Mouse (Mus musculus) heart, adult 2 months (tissue): Measurements from ENCODE around the gene Fxyd6. TPM values are rescaled to one million over a fixed set of nuclear protein-coding genes. Genes with fewer than 3 reads are reported as not detected.

Experiments used
- DNase-seq, 2 experiments: peaks; one replicate each; pipeline ENCODE4 v3.0.0; 2021
- H3K27ac ChIP-seq: fragments of 200-600 bp; 2 replicates; pipeline ENCODE4 v1.8.1; 2022
- H3K27me3 ChIP-seq: fragments of 200-500 bp; 2 replicates; pipeline ENCODE4 v1.6.1; 2012; ENCODE audit warnings: mild to moderate bottlenecking, low read length, inconsistent platforms, mixed read lengths; ENCODE audit not compliant: control insufficient read depth, insufficient read depth
- H3K36me3 ChIP-seq: fragments of 200-500 bp; 2 replicates; pipeline ENCODE4 v1.6.1; 2012; ENCODE audit warnings: low read length, inconsistent platforms; ENCODE audit not compliant: control insufficient read depth, insufficient read depth
- H3K4me1 ChIP-seq: fragments of 200-500 bp; 2 replicates; pipeline ENCODE4 v1.6.1; 2011; ENCODE audit warnings: low read length; ENCODE audit not compliant: control insufficient read depth, insufficient read depth
- H3K4me3 ChIP-seq: fragments of 200-600 bp; 2 replicates; pipeline ENCODE4 v1.8.1; 2022
- H3K79me2 ChIP-seq: fragments of 200-500 bp; replicated peaks from 2 replicates; pipeline ENCODE4 v1.6.1; 2012; ENCODE audit warnings: mild to moderate bottlenecking, inconsistent platforms, low read length, moderate library complexity, mixed read lengths; ENCODE audit not compliant: control insufficient read depth, insufficient read depth
- H3K9ac ChIP-seq: fragments of 200-500 bp; 2 replicates; pipeline ENCODE4 v1.6.1; 2012; ENCODE audit warnings: low read depth, mild to moderate bottlenecking, control low read depth, inconsistent platforms, low read length, mixed read lengths
- CTCF ChIP-seq: fragments of 200-600 bp; IDR thresholded peaks from 2 replicates; pipeline ENCODE4 v1.8.1; 2022; ENCODE audit warnings: antibody characterized with exemption, mild to moderate bottlenecking, moderate library complexity
- EP300 ChIP-seq: fragments of 200-500 bp; IDR thresholded peaks from 2 replicates; pipeline ENCODE4 v1.6.1; 2011; ENCODE audit warnings: low read depth, low read length, control low read depth; ENCODE audit not compliant: insufficient read depth
- POLR2A ChIP-seq: fragments of 200-500 bp; IDR thresholded peaks from 2 replicates; pipeline ENCODE4 v1.6.1; 2011; ENCODE audit warnings: mild to moderate bottlenecking, low read depth, low read length, control low read depth; ENCODE audit not compliant: insufficient read depth
- WGBS: fragments of 180-500 bp; shearing (Covaris S2); methylation state at CpG from one replicate; pipeline ENCODE4 v1.1.7; 2018; 5-methylcytosine and 5-hydroxymethylcytosine counted together
- intact Hi-C: fragments of 180-260 bp; cut with DNase I; formaldehyde crosslinking; loops from one replicate; pipeline ENCODE4 v1.15.1; 2025
- polyA plus RNA-seq: library from polyadenylated mRNA; depleted of rRNA; stranded (reverse); fragments of >200 nt; gene quantifications from 2 replicates; pipeline ENCODE4 v1.2.3, GENCODE M21; 2012
- total RNA-seq, 2 experiments: library from RNA; stranded (reverse); gene quantifications; 2 replicates each; pipeline ENCODE4 v1.2.3; 2021

Gene Fxyd6
- total and polyA plus RNA-seq, 3 experiments, result 13.8 to 40.8 (median 14.2) TPM

DNA sequence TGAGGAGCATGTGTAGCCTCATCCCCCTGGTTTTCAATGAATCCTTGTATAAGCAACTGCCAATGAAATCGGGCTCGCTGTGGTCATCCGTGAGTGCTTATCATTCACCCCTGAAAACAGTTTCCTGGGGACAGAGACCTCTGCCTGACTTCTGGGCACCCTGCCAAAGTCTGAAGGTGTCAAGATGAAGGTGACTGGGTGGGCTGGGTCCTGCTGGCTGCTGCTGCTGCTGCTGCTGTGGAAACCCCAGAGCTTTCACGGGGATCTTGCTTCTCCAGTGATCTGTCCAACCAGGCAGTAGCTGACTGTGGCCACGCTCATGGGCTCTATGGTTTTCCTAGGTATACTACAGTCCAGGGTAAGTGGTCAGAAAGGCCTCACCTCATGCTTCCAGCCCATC, 40.2 kb downstream of the Fxyd6 start:
- Histone ChIP-seq H3K79me2 (no peaks in the 10 kb centered on the region), H3K27ac (no peak overlapping the region), H3K27me3 (no peaks in the 10 kb centered on the region), H3K9ac (no peak overlapping the region), H3K4me3 (no peak overlapping the region), H3K36me3 (no peaks in the 10 kb centered on the region), H3K4me1 (no peaks in the 10 kb centered on the region)
- intact Hi-C loops, result no loop called here
- TF ChIP-seq EP300 (no peak), POLR2A (no peak), CTCF (no peak)
- WGBS, result 69% methylated on average over 5 of the region's 5 CpGs
- DNase-seq, result no peak

DNA sequence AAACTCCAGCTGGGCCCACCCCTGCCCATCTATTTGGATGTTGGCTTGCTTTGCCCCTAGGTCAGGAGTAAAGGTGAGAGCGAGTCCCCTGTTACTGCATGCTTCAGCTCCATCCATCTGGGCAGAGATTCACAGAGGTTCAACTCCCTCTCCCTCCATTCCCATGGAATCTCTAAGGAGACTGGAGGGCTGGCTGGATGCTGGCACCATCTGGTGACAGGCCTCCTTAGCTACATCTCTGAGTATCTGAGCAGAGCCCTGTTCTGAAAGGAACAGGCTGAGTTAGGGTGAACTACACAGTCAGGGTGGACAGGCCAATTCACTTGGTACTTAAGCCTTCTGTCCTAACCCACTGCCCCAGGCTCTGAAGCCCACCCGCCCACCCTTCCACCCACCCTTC, 40.6 kb downstream of the Fxyd6 start:
- WGBS, result 90% methylated on average over 2 of the region's 2 CpGs
- no peaks in the 10 kb centered on the region for H3K79me2 ChIP-seq
- no peak overlapping the region for H3K4me3 ChIP-seq
- no peaks in the 10 kb centered on the region for H3K27me3 ChIP-seq
- H3K36me3 ChIP-seq, result no peaks in the 10 kb centered on the region
- no peak for DNase-seq
- no peak overlapping the region for H3K9ac ChIP-seq
- TF ChIP-seq POLR2A (no peak), EP300 (no peak), CTCF (no peak)
- intact Hi-C loops, result no loop called here
- H3K27ac ChIP-seq, result no peak overlapping the region
- no peaks in the 10 kb centered on the region for H3K4me1 ChIP-seq

DNA sequence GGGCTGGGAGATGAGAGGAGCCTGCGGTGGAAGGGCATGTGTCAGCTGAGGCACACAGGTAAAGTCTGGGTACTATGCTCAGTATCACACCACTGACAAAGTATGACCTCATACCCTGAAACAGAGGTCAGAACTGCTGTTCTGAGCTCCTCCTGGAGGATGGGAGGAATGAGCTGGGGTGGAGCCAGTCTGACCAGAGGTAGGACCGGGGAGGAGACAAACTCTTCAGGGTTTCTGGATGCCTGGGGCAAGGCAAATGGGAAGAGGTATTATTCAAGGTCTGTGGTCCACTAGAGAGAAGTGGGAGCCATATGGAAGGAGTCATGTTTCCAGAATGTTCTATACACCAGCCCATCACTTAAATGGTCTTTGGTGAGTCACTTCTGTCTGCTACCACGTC, 41.1 kb downstream of the Fxyd6 start:
- Histone ChIP-seq H3K4me1 (no peaks in the 10 kb centered on the region), H3K4me3 (no peak overlapping the region), H3K9ac (no peak overlapping the region), H3K27ac (no peak overlapping the region), H3K27me3 (no peaks in the 10 kb centered on the region), H3K36me3 (no peaks in the 10 kb centered on the region), H3K79me2 (no peaks in the 10 kb centered on the region)
- TF ChIP-seq EP300 (no peak), CTCF (no peak), POLR2A (no peak)
- DNase-seq, result no peak
- intact Hi-C loops, result no loop called here
- 81% methylated on average over 3 of the region's 3 CpGs for WGBS

DNA sequence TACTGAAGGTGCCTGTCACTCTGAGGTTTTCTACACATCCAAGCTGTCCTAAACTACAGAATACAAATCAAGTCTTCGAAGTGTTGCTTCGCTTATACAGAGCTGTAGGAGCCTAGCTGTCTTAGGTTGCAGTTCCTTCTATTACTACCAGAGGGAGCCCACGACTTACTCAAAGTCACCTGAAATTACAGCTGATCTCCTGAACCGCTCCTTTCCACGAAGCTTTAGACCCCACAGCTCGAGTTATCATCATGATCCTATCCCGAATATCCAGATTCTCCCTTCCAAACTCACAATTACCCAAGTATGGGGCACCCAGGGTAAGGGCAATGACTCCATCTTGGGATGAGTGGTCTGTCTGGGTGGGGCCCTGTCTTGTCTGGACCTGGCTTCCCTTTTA, 41.8 kb downstream of the Fxyd6 start:
- H3K9ac ChIP-seq, result no peak overlapping the region
- H3K27ac ChIP-seq, result no peak overlapping the region
- intact Hi-C loops, result no loop called here
- H3K36me3 ChIP-seq, result no peaks in the 10 kb centered on the region
- WGBS, result 17% methylated on average over 7 of the region's 7 CpGs
- H3K4me3 ChIP-seq, result no peak overlapping the region
- DNase-seq, result no peak
- no peaks in the 10 kb centered on the region for H3K4me1 ChIP-seq
- H3K27me3 ChIP-seq, result no peaks in the 10 kb centered on the region
- TF ChIP-seq POLR2A, result no peak
- no peak for TF ChIP-seq EP300
- peak; percentile 66 for TF ChIP-seq CTCF
- H3K79me2 ChIP-seq, result no peaks in the 10 kb centered on the region

DNA sequence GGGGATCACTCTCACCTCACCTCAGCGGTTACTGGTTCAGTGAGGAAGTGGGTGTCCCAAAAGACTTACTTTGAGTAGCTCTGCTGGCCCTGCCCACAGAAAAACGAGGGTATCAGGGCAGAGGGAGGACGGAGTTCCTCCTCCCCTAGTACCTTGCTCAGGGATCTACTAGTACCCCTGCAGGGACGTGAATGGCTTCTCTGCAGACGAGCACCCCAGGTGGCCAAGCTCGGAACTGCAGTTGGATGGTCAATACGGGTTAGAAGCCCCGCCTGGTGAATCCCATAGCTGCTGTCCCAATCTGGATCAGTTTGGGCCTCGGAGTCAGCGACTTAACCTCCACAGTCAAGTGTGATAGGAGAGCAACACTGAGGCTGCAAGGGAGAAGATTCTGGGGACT, 42.3 kb downstream of the Fxyd6 start:
- intact Hi-C loops, result no loop called here
- TF ChIP-seq EP300 (no peak), CTCF (peak; percentile 85)

DNA sequence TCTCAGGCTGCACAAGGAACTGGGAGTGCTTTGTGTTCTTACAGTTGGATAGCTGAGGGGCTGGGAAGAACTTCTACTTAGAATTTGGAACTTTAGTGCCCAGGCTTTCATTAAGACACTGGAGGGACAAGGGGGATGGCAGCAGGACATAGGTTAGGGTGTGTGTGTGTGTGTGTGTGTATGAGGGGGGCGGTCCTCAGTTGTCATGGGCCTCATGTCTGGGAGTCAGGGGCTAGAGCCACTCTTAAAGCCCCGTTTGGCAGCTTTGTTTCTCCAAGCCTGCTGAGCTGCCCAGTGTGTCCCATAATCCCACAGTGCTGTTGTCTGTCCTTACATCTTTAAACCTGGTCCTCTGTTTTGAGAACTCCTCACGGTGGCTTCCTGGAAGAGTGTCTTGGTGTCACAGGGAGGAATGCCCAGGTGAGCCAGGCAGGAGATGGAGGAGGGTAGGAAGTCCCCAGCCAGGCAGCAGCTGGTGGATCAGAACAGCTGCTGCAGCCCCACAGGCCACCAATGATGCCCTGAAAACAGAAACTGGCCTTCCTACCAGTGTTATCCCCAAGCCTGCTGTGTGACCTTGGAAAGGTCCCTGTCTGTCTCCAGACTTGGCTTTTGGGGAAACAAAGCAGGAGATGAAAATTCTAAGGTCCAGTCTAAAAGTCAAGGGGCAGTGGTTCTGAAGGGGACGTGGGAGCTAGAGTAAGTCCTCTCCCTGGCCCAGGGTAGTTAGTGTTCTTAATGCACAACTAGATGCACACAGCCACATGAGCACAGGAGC, 42.9 kb downstream of the Fxyd6 start:
- TF ChIP-seq CTCF, result no peak
- Histone ChIP-seq H3K4me1 (no peaks in the 10 kb centered on the region; the same call in 1 of the 2 replicates), H3K9ac (no peak overlapping the region), H3K27me3 (no peaks in the 10 kb centered on the region), H3K4me3 (no peak overlapping the region), H3K36me3 (no peaks in the 10 kb centered on the region), H3K79me2 (no peaks in the 10 kb centered on the region), H3K27ac (no peak overlapping the region)
- DNase-seq, result no peak
- 81% methylated on average over 4 of the region's 4 CpGs for WGBS
- intact Hi-C loops, result no loop called here

More for the DNA sequence above, 42.3 kb downstream of the Fxyd6 start:
- peak; percentile 76 to 91 for DNase-seq
- Histone ChIP-seq H3K27me3 (no peaks in the 10 kb centered on the region), H3K4me3 (no peak overlapping the region), H3K36me3 (no peaks in the 10 kb centered on the region), H3K79me2 (no peaks in the 10 kb centered on the region), H3K9ac (no peak overlapping the region), H3K27ac (no peak overlapping the region), H3K4me1 (no peaks in the 10 kb centered on the region; the same call in 1 of the 2 replicates)
- 4% methylated on average over 10 of the region's 10 CpGs for WGBS
